Mouse (Mus musculus) intestine, embryonic 16.5 days (tissue): ENCODE results near the gene Prl2c2. TPM values are rescaled to one million over a fixed set of nuclear protein-coding genes. Genes with fewer than 3 reads are reported as not detected.
"Not testable (repeated sequence)": the region's sequence is repeated elsewhere in the genome, so short reads cannot be mapped to it uniquely, and the experiment has no call there.

ENCODE experiments used
- ATAC-seq: fragments of 200-750 bp; cut with Nextera tagmentation; 2 replicates; pipeline ENCODE4 v1.8.0; 2017; ENCODE audit warnings: moderate TSS enrichment, moderate library complexity
- H3K27ac ChIP-seq: fragments of 300-500 bp; sonication (generic); 2 replicates; pipeline ENCODE4 v1.5.1; 2014; ENCODE audit warnings: mild to moderate bottlenecking, low read length
- H3K27me3 ChIP-seq: fragments of 300-500 bp; sonication (generic); replicated peaks from 2 replicates; pipeline ENCODE4 v1.6.1; 2014; ENCODE audit warnings: low read length, control low read depth, mixed read lengths; ENCODE audit not compliant: control insufficient read depth, insufficient read depth
- H3K36me3 ChIP-seq: fragments of 300-500 bp; sonication (generic); 2 replicates; pipeline ENCODE4 v1.6.1; 2014; ENCODE audit warnings: low read length, control low read depth; ENCODE audit not compliant: control insufficient read depth, insufficient read depth
- H3K4me1 ChIP-seq: fragments of 300-500 bp; sonication (generic); 2 replicates; pipeline ENCODE4 v1.6.1; 2014; ENCODE audit warnings: low read length, control low read depth, mixed read lengths; ENCODE audit not compliant: control insufficient read depth, insufficient read depth
- H3K4me2 ChIP-seq: fragments of 300-500 bp; sonication (generic); 2 replicates; pipeline ENCODE4 v1.6.1; 2014; ENCODE audit warnings: low read depth, low read length, control low read depth
- H3K4me3 ChIP-seq: fragments of 300-500 bp; sonication (generic); 2 replicates; pipeline ENCODE4 v1.5.1; 2014; ENCODE audit warnings: mild to moderate bottlenecking, low read length
- H3K9ac ChIP-seq: fragments of 300-500 bp; sonication (generic); 2 replicates; pipeline ENCODE4 v1.6.1; 2014; ENCODE audit warnings: low read depth, low read length
- H3K9me3 ChIP-seq: fragments of 300-500 bp; sonication (generic); 2 replicates; pipeline ENCODE4 v1.6.1; 2016; ENCODE audit warnings: low read length, control low read depth; ENCODE audit not compliant: control insufficient read depth
- WGBS: fragments of 180-500 bp; shearing (Covaris S2); extraction: QIAGEN DNeasy Blood & Tissue Kit; methylation state at CpG from one replicate; pipeline ENCODE4 v1.1.7; 2014; 5-methylcytosine and 5-hydroxymethylcytosine counted together
- polyA plus RNA-seq: library from polyadenylated mRNA; unstranded; fragments of >200 nt; fragmentation: Nextera tagmentation; extraction: Ambion mirVana; gene quantifications from 2 replicates; pipeline ENCODE4 v1.2.1, GENCODE M21; 2015

The Prl2c2 gene
- polyA plus RNA-seq = 0.42 TPM in 1 of 2 replicates, not detected in the other

GRCm38 (mm10) chr13:13005283-13005682, at the start of gene Prl2c2:
Gene Prl2c2 (minus strand): TSS chr13:13005383.
- H3K27ac ChIP-seq, H3K27me3 ChIP-seq, H3K36me3 ChIP-seq, ATAC-seq, H3K9me3 ChIP-seq, H3K9ac ChIP-seq, H3K4me1 ChIP-seq, H3K4me2 ChIP-seq, H3K4me3 ChIP-seq: not testable (repeated sequence)
- 68% methylated on average over 2 of the region's 2 CpGs for WGBS

GRCm38 (mm10) chr13:13025872-13026271, 20.7 kb upstream of the Prl2c2 start:
- not testable (repeated sequence) for H3K4me2 ChIP-seq, H3K4me3 ChIP-seq, ATAC-seq, H3K27ac ChIP-seq, H3K36me3 ChIP-seq, H3K27me3 ChIP-seq, H3K9me3 ChIP-seq, H3K4me1 ChIP-seq, H3K9ac ChIP-seq
- WGBS = 55% methylated on average over 3 of the region's 3 CpGs

GRCm38 (mm10) chr13:13013993-13014549, 8.9 kb upstream of the Prl2c2 start:
- not testable (repeated sequence) for H3K4me3 ChIP-seq, H3K4me2 ChIP-seq, H3K27ac ChIP-seq, H3K4me1 ChIP-seq, H3K27me3 ChIP-seq, H3K9ac ChIP-seq, H3K36me3 ChIP-seq, H3K9me3 ChIP-seq, ATAC-seq
- WGBS = 71% methylated on average over 2 of the region's 2 CpGs

Other genes starting within 250 kb of the Prl2c2 start
- not detected in 2 replicates for gene Prl2c3, start 205.3 kb downstream of the Prl2c2 start, polyA plus RNA-seq
- gene Prl2c5, start 177.3 kb upstream of the Prl2c2 start, polyA plus RNA-seq = not detected in 2 replicates